Mouse (Mus musculus): ENCODE data around the gene Macf1. TPM values are rescaled to one million over a fixed set of nuclear protein-coding genes. Genes with fewer than 3 reads are reported as not detected.
A peak's percentile ranks its signal among the peaks of the same experiment; 100 is the strongest.

The Macf1 gene
- polyA plus RNA-seq, 1 experiment, result 88.5 TPM

- no peak overlapping the region for H3K4me2 ChIP-seq (ENCODE audit: low read depth)
- H3K36me3 ChIP-seq (ENCODE audit: control insufficient read depth, insufficient read depth), result peaks cover 62% of the 10 kb centered on the region
- H3ac ChIP-seq (ENCODE audit: control insufficient read depth, insufficient read length), result no peak overlapping the region
- no peak overlapping the region for H3K4me3 ChIP-seq
- no peak for TF ChIP-seq CEBPB (IDR thresholded peaks at IDR 0.05; ENCODE audit: insufficient read depth, poor library complexity, severe bottlenecking)
- no peak for TF ChIP-seq POLR2AphosphoS2 (IDR thresholded peaks at IDR 0.05; ENCODE audit: insufficient read length, low read depth)
- no peak for TF ChIP-seq TCF3 (IDR thresholded peaks at IDR 0.05; ENCODE audit: insufficient read length, low read depth)
- TF ChIP-seq REST (IDR thresholded peaks at IDR 0.05; ENCODE audit: insufficient read depth, insufficient read length), result no peak
- no peak for TF ChIP-seq USF1 (IDR thresholded peaks at IDR 0.05; ENCODE audit: low read depth)
- H3K79me2 ChIP-seq (ENCODE audit: control insufficient read depth, insufficient read depth), result no peaks in the 10 kb centered on the region
- H3K27me3 ChIP-seq (ENCODE audit: control insufficient read depth, insufficient read depth, insufficient read length), result no peaks in the 10 kb centered on the region
Observed at GRCm38 (mm10) chr4:123438414-123438813, 245.7 kb downstream of the Macf1 start.

DNA sequence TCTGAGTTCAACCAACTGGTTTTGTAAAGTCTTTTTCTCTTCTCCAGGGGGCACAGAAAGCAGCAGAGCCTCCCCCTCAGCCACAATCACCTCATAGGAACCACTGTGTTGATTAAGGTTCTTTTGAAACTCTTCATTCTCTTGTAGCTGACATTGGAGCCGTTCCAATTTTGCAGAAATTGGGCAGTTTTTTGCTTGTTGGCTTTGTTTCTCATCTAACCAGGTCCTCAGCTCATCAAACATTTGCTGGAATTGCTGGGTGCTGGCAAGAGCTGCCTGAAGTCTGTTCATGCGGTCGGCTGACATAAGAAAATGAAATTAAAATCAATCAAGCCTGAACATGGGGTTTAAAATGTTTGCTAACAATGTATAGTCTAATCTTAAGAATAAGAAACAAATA lies 251.0 kb downstream of the Macf1 start:
- TF ChIP-seq E2F4 (IDR thresholded peaks at IDR 0.05; ENCODE audit: insufficient read depth) (no peak), CEBPB (IDR thresholded peaks at IDR 0.05; ENCODE audit: insufficient read depth, poor library complexity, severe bottlenecking) (no peak), POLR2AphosphoS2 (IDR thresholded peaks at IDR 0.05; ENCODE audit: insufficient read length, low read depth) (no peak), TCF12 (IDR thresholded peaks at IDR 0.05; ENCODE audit: insufficient read depth, poor library complexity, severe bottlenecking) (no peak), SRF (IDR thresholded peaks at IDR 0.05; ENCODE audit: control insufficient read depth, insufficient read length, low read depth) (no peak), MYOG (IDR thresholded peaks at IDR 0.05; ENCODE audit: control insufficient read depth in 1 of 3, insufficient read depth in 1 of 3, insufficient read length in 2 of 3, low read depth in 2 of 3) (no peak), MYOD1 (IDR thresholded peaks at IDR 0.05; ENCODE audit: control insufficient read depth in 1 of 3, insufficient read length in 2 of 3, low read depth in 2 of 3) (no peak), TCF3 (IDR thresholded peaks at IDR 0.05; ENCODE audit: insufficient read length, low read depth) (no peak), POLR2A (IDR thresholded peaks at IDR 0.05; ENCODE audit: insufficient read length, low read depth) (no peak), REST (IDR thresholded peaks at IDR 0.05; ENCODE audit: insufficient read depth, insufficient read length) (no peak), MAX (IDR thresholded peaks at IDR 0.05; ENCODE audit: low read depth) (no peak), USF1 (IDR thresholded peaks at IDR 0.05; ENCODE audit: low read depth) (no peak)
- Histone ChIP-seq H3K79me2 (ENCODE audit: control insufficient read depth, insufficient read depth) (peaks cover 24% of the 10 kb centered on the region), H3K27me3 (ENCODE audit: control insufficient read depth, insufficient read depth, insufficient read length) (no peaks in the 10 kb centered on the region), H3K36me3 (ENCODE audit: control insufficient read depth, insufficient read depth) (peaks cover 70% of the 10 kb centered on the region), H3ac (ENCODE audit: control insufficient read depth, insufficient read length) (no peak overlapping the region), H3K4me3 (no peak overlapping the region), H3K4me2 (ENCODE audit: low read depth) (no peak overlapping the region)

DNA sequence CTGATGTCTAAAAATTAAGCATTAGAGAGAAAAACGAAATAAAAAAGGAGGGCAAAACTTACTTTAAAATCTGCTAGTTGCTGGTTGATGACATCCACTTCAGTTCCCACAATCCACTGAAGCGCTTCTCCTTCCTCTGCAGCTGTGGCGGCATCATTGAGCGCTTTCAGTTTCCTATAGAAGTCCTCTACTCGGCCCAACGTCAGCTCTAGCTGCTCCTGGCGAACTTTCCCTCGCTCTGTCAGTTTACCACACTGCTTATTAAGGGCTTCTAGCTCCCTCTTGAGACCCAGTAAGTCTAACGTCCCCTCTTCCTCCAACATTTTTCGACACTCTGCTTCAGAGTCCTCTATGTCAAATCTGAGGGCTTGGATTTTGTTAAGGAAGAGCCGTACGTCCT lies 252.2 kb downstream of the Macf1 start:
- Histone ChIP-seq H3K27me3 (ENCODE audit: control insufficient read depth, insufficient read depth, insufficient read length) (no peaks in the 10 kb centered on the region), H3K79me2 (ENCODE audit: control insufficient read depth, insufficient read depth) (peaks cover 36% of the 10 kb centered on the region), H3K36me3 (ENCODE audit: control insufficient read depth, insufficient read depth) (peaks cover 70% of the 10 kb centered on the region), H3K4me3 (no peak overlapping the region), H3ac (ENCODE audit: control insufficient read depth, insufficient read length) (no peak overlapping the region), H3K4me2 (ENCODE audit: low read depth) (no peak overlapping the region)
- TF ChIP-seq POLR2AphosphoS2 (IDR thresholded peaks at IDR 0.05; ENCODE audit: insufficient read length, low read depth) (no peak), CEBPB (IDR thresholded peaks at IDR 0.05; ENCODE audit: insufficient read depth, poor library complexity, severe bottlenecking) (no peak), E2F4 (IDR thresholded peaks at IDR 0.05; ENCODE audit: insufficient read depth) (no peak), POLR2A (IDR thresholded peaks at IDR 0.05; ENCODE audit: insufficient read length, low read depth) (no peak), REST (IDR thresholded peaks at IDR 0.05; ENCODE audit: insufficient read depth, insufficient read length) (no peak), TCF12 (IDR thresholded peaks at IDR 0.05; ENCODE audit: insufficient read depth, poor library complexity, severe bottlenecking) (no peak), TCF3 (IDR thresholded peaks at IDR 0.05; ENCODE audit: insufficient read length, low read depth) (no peak), MYOG (IDR thresholded peaks at IDR 0.05; ENCODE audit: control insufficient read depth in 1 of 3, insufficient read depth in 1 of 3, insufficient read length in 2 of 3, low read depth in 2 of 3) (no peak), SRF (IDR thresholded peaks at IDR 0.05; ENCODE audit: control insufficient read depth, insufficient read length, low read depth) (no peak), USF1 (IDR thresholded peaks at IDR 0.05; ENCODE audit: low read depth) (no peak), MAX (IDR thresholded peaks at IDR 0.05; ENCODE audit: low read depth) (no peak), MYOD1 (IDR thresholded peaks at IDR 0.05; ENCODE audit: control insufficient read depth in 1 of 3, insufficient read length in 2 of 3, low read depth in 2 of 3) (no peak)

DNA sequence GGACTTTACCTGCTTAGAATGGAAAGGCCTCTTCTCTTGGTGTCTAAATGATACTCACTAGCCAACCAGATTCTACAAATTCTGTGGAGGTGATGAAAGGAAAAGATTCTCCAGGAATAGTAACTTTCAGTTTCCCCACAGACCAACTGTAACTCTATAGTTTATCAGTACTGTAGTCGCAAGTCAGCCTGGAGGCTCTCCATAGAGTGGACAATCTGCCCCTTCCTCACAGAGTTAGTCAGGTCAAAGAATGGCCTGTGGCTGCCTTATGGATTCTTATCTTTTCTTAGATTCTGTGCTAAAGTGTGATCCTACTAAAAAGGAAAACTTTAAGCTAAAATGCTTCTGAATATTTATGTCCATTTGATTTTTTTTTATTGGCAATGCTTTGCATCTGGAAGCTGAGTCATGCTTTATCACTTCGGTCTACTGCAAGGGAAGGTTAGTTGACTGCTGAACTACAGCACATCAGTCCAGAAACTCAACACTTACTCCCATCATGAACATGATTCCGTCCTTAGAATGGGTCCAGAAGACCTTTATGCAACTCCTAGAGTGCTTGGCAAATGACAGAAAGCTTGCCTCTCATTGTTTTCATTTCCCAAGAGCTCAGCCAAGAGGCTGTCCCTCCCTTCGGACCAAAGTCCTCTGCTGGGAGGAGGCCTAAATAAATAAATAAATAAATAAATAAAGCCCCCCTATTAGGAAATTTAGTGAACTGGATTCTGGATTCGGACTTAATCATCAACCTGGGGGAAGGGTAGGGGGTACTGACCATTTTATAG lies 256.1 kb downstream of the Macf1 start:
- no peak overlapping the region for H3ac ChIP-seq (ENCODE audit: control insufficient read depth, insufficient read length)
- TF ChIP-seq USF1 (IDR thresholded peaks at IDR 0.05; ENCODE audit: low read depth), result no peak
- TF ChIP-seq CEBPB (IDR thresholded peaks at IDR 0.05; ENCODE audit: insufficient read depth, poor library complexity, severe bottlenecking), result no peak
- no peak for TF ChIP-seq MAX (IDR thresholded peaks at IDR 0.05; ENCODE audit: low read depth)
- no peak for TF ChIP-seq POLR2A (IDR thresholded peaks at IDR 0.05; ENCODE audit: insufficient read length, low read depth)
- no peak for TF ChIP-seq TCF12 (IDR thresholded peaks at IDR 0.05; ENCODE audit: insufficient read depth, poor library complexity, severe bottlenecking)
- TF ChIP-seq SRF (IDR thresholded peaks at IDR 0.05; ENCODE audit: control insufficient read depth, insufficient read length, low read depth), result no peak
- no peak for TF ChIP-seq MYOD1 (IDR thresholded peaks at IDR 0.05; ENCODE audit: control insufficient read depth in 1 of 3, insufficient read length in 2 of 3, low read depth in 2 of 3)
- no peak for TF ChIP-seq TCF3 (IDR thresholded peaks at IDR 0.05; ENCODE audit: insufficient read length, low read depth)
- no peak for TF ChIP-seq E2F4 (IDR thresholded peaks at IDR 0.05; ENCODE audit: insufficient read depth)
- no peak for TF ChIP-seq MYOG (IDR thresholded peaks at IDR 0.05; ENCODE audit: control insufficient read depth in 1 of 3, insufficient read depth in 1 of 3, insufficient read length in 2 of 3, low read depth in 2 of 3)
- TF ChIP-seq POLR2AphosphoS2 (IDR thresholded peaks at IDR 0.05; ENCODE audit: insufficient read length, low read depth), result no peak
- TF ChIP-seq REST (IDR thresholded peaks at IDR 0.05; ENCODE audit: insufficient read depth, insufficient read length), result no peak
- peak overlapping the region; percentile 55 for H3K4me2 ChIP-seq (ENCODE audit: low read depth)
- peaks cover 33% of the 10 kb centered on the region for H3K36me3 ChIP-seq (ENCODE audit: control insufficient read depth, insufficient read depth)
- no peaks in the 10 kb centered on the region for H3K27me3 ChIP-seq (ENCODE audit: control insufficient read depth, insufficient read depth, insufficient read length)
- H3K79me2 ChIP-seq (ENCODE audit: control insufficient read depth, insufficient read depth), result peaks cover 60% of the 10 kb centered on the region
- H3K4me3 ChIP-seq, result no peak overlapping the region
